Mouse (Mus musculus) adipocyte (in vitro differentiated cells): ENCODE data around the gene Cyp2j13.
"Not testable (repeated sequence)": the region's sequence is repeated elsewhere in the genome, so short reads cannot be mapped to it uniquely, and the experiment has no call there.

ENCODE experiments used
- DNase-seq: peaks from one replicate; pipeline ENCODE4 v3.0.0-alpha.2; 2016; ENCODE audit warnings: low spot score

Cyp2j13 gene

GRCm38 (mm10) chr4:96077261-96078125 lies at the start of gene Cyp2j13:
TSS of gene Cyp2j13 (minus strand) at chr4:96077546.
- DNase-seq, result no peak

GRCm38 (mm10) chr4:96096841-96097240 lies 19.5 kb upstream of the Cyp2j13 start:
- no peak for DNase-seq

GRCm38 (mm10) chr4:96091869-96092268 lies 14.5 kb upstream of the Cyp2j13 start:
- DNase-seq, result no peak

GRCm38 (mm10) chr4:96089356-96090048 lies 12.2 kb upstream of the Cyp2j13 start:
- DNase-seq, result not testable (repeated sequence)

GRCm38 (mm10) chr4:96078308-96078707 lies 962 bp upstream of the Cyp2j13 start:
- no peak for DNase-seq

- DNase-seq, result no peak
Measured at GRCm38 (mm10) chr4:96062045-96062444, 15.3 kb downstream of the Cyp2j13 start.

- DNase-seq, result no peak
Measured at GRCm38 (mm10) chr4:96060106-96060505, 17.2 kb downstream of the Cyp2j13 start.

GRCm38 (mm10) chr4:96028412-96028811 lies 48.9 kb downstream of the Cyp2j13 start:
- DNase-seq, result no peak

GRCm38 (mm10) chr4:96022803-96023202 lies 54.5 kb downstream of the Cyp2j13 start:
- DNase-seq, result peak; percentile 48

- no peak for DNase-seq
Measured at GRCm38 (mm10) chr4:96016875-96017274, 60.5 kb downstream of the Cyp2j13 start.

- not testable (repeated sequence) for DNase-seq
Measured at GRCm38 (mm10) chr4:95982221-95982620, 95.1 kb downstream of the Cyp2j13 start.
